Mouse (Mus musculus) stomach, embryonic 14.5 days (tissue): ENCODE measurements around the gene Sirt2. TPM values are rescaled to one million over a fixed set of nuclear protein-coding genes. Genes with fewer than 3 reads are reported as not detected.

Source experiments
- ATAC-seq: fragments of 200-750 bp; cut with Nextera tagmentation; 2 replicates; pipeline ENCODE4 v1.8.0; 2017; ENCODE audit warnings: low read depth, moderate TSS enrichment; ENCODE audit not compliant: insufficient number of reproducible peaks, insufficient read depth, low FRiP score
- H3K27ac ChIP-seq: fragments of 300-500 bp; sonication (generic); 2 replicates; pipeline ENCODE4 v1.5.1; 2014; ENCODE audit warnings: mild to moderate bottlenecking, low read length, moderate library complexity, mixed read lengths
- H3K27me3 ChIP-seq: fragments of 300-500 bp; sonication (generic); 2 replicates; pipeline ENCODE4 v1.6.1; 2014; ENCODE audit warnings: low read length, control low read depth, mixed read lengths; ENCODE audit not compliant: control insufficient read depth, insufficient read depth
- H3K36me3 ChIP-seq: fragments of 300-500 bp; sonication (generic); 2 replicates; pipeline ENCODE4 v1.6.1; 2014; ENCODE audit warnings: mild to moderate bottlenecking, control low read depth, low read length, moderate library complexity, mixed read lengths; ENCODE audit not compliant: control insufficient read depth, insufficient read depth
- H3K4me1 ChIP-seq: fragments of 300-500 bp; sonication (generic); 2 replicates; pipeline ENCODE4 v1.6.1; 2014; ENCODE audit warnings: low read length, control low read depth, mixed read lengths; ENCODE audit not compliant: control insufficient read depth, insufficient read depth
- H3K4me2 ChIP-seq: fragments of 300-500 bp; sonication (generic); replicated peaks from 2 replicates; pipeline ENCODE4 v1.6.1; 2014; ENCODE audit warnings: low read depth, low read length, control low read depth
- H3K4me3 ChIP-seq: fragments of 300-500 bp; sonication (generic); 2 replicates; pipeline ENCODE4 v1.5.1; 2014; ENCODE audit warnings: low read depth, low read length, control low read depth
- H3K9ac ChIP-seq: fragments of 300-500 bp; sonication (generic); replicated peaks from 2 replicates; pipeline ENCODE4 v1.6.1; 2014; ENCODE audit warnings: low read depth, mild to moderate bottlenecking, control low read depth, low read length, moderate library complexity, mixed read lengths
- H3K9me3 ChIP-seq: fragments of 300-500 bp; sonication (generic); 2 replicates; pipeline ENCODE4 v1.6.1; 2016; ENCODE audit warnings: low read depth, low read length, control low read depth; ENCODE audit not compliant: control insufficient read depth
- WGBS: fragments of 180-500 bp; shearing (Covaris S2); extraction: QIAGEN DNeasy Blood & Tissue Kit; methylation state at CpG from one replicate; pipeline ENCODE4 v1.1.7; 2014; 5-methylcytosine and 5-hydroxymethylcytosine counted together
- polyA plus RNA-seq: library from polyadenylated mRNA; unstranded; fragments of >200 nt; fragmentation: Nextera tagmentation; extraction: Ambion mirVana; gene quantifications from 2 replicates; pipeline ENCODE4 v1.2.1, GENCODE M21; 2014

The Sirt2 gene
- polyA plus RNA-seq, 1 experiment from 2014 or later = 68.8 TPM

- no peak for ATAC-seq
These were observed 65.6 kb downstream of the Sirt2 start for GRCm38 (mm10) chr7:28832137-28832536.

GRCm38 (mm10) chr7:28833723-28834347 lies 67.3 kb downstream of the Sirt2 start, which contains the start of gene Lgals4:
Gene Lgals4, plus strand, starts transcription at chr7:28833854.
- peak; percentile 81 for ATAC-seq
- Histone ChIP-seq H3K4me1 (no peaks in the 10 kb centered on the region), H3K27ac (peak within 1 kb of the TSS; percentile 53; the same call in 1 of the 2 replicates), H3K9me3 (no peaks in the 10 kb centered on the region), H3K36me3 (peaks cover 16% of the 10 kb centered on the region), H3K9ac (no peak within 1 kb of the TSS), H3K27me3 (no peaks in the 10 kb centered on the region), H3K4me3 (no peak within 1 kb of the TSS; the same call in 1 of the 2 replicates), H3K4me2 (peak within 1 kb of the TSS; percentile 10; the same call in 1 of the 2 replicates)
- WGBS = 77% methylated on average over 6 of the region's 6 CpGs

More at GRCm38 (mm10) chr7:28832137-28832536, 65.6 kb downstream of the Sirt2 start:
- Histone ChIP-seq H3K27ac (peak overlapping the region; percentile 39; the same call in 1 of the 2 replicates), H3K4me3 (no peak overlapping the region), H3K4me1 (no peaks in the 10 kb centered on the region), H3K36me3 (peaks cover 16% of the 10 kb centered on the region), H3K9me3 (no peaks in the 10 kb centered on the region), H3K9ac (no peak overlapping the region), H3K4me2 (no peak overlapping the region), H3K27me3 (no peaks in the 10 kb centered on the region)
- WGBS = 61% methylated on average over 6 of the region's 6 CpGs

GRCm38 (mm10) chr7:28836936-28837335 lies 70.4 kb downstream of the Sirt2 start:
- Histone ChIP-seq H3K9me3 (no peaks in the 10 kb centered on the region), H3K27me3 (no peaks in the 10 kb centered on the region), H3K4me2 (no peak overlapping the region), H3K9ac (no peak overlapping the region), H3K27ac (no peak overlapping the region), H3K4me3 (no peak overlapping the region), H3K36me3 (no peaks in the 10 kb centered on the region), H3K4me1 (no peaks in the 10 kb centered on the region)
- no peak for ATAC-seq
- 79% methylated on average over 5 of the region's 5 CpGs for WGBS

Other genes with a start within 250 kb of the Sirt2 start
- not detected in 2 replicates for gene Ifnl3, start 243.9 kb upstream of the Sirt2 start, polyA plus RNA-seq
- 0.49 and 1.0 TPM in 2 replicates for gene Sycn, start 225.8 kb upstream of the Sirt2 start, polyA plus RNA-seq
- not detected in 2 replicates for gene Nccrp1, start 219.5 kb upstream of the Sirt2 start, polyA plus RNA-seq
- 23.7 and 25.8 TPM in 2 replicates for gene Samd4b, start 168.6 kb upstream of the Sirt2 start, polyA plus RNA-seq
- gene Pak4, start 168.6 kb upstream of the Sirt2 start, polyA plus RNA-seq = 41.1 and 47.8 TPM in 2 replicates
- gene Acp7, start 135.4 kb upstream of the Sirt2 start, polyA plus RNA-seq = not detected in 2 replicates
- 5.8 and 6.3 TPM in 2 replicates for gene Fbxo27, start 73.9 kb upstream of the Sirt2 start, polyA plus RNA-seq
- 9.5 and 12.1 TPM in 2 replicates for gene Fbxo17, start 49.9 kb upstream of the Sirt2 start, polyA plus RNA-seq
- 129 and 153 TPM in 2 replicates for gene Mrps12, start 24.9 kb upstream of the Sirt2 start, polyA plus RNA-seq
- 24.2 and 24.9 TPM in 2 replicates for gene Sars2, start 24.7 kb upstream of the Sirt2 start, polyA plus RNA-seq
- gene Ccer2, start 10.6 kb upstream of the Sirt2 start, polyA plus RNA-seq = not detected in 2 replicates
- gene Nfkbib, start 777 bp downstream of the Sirt2 start, polyA plus RNA-seq = 29.5 and 38.9 TPM in 2 replicates
- 3.3 and 4.5 TPM in 2 replicates for gene Rinl, start 22.2 kb downstream of the Sirt2 start, polyA plus RNA-seq
- 259 and 266 TPM in 2 replicates for gene Hnrnpl, start 41.8 kb downstream of the Sirt2 start, polyA plus RNA-seq
- 172 and 179 TPM in 2 replicates for gene Ech1, start 58.5 kb downstream of the Sirt2 start, polyA plus RNA-seq
- gene Lgals4, start 67.1 kb downstream of the Sirt2 start, polyA plus RNA-seq = 127 and 140 TPM in 2 replicates
- 1.4 and 1.5 TPM in 2 replicates for gene Lgals7, start 97.1 kb downstream of the Sirt2 start, polyA plus RNA-seq
- 0.67 and 1.1 TPM in 2 replicates for gene Capn12, start 114.7 kb downstream of the Sirt2 start, polyA plus RNA-seq
- gene Actn4, start 195.6 kb downstream of the Sirt2 start, polyA plus RNA-seq = 272 and 280 TPM in 2 replicates
- 413 and 444 TPM in 2 replicates for gene Eif3k, start 215.1 kb downstream of the Sirt2 start, polyA plus RNA-seq
- gene Map4k1, start 215.3 kb downstream of the Sirt2 start, polyA plus RNA-seq = 8.5 and 11.3 TPM in 2 replicates